Mouse (Mus musculus): ENCODE data around the gene Cyb5rl.

GRCm38 (mm10) chr4:107096841-107097373 is 30.1 kb downstream of the Cyb5rl start, which contains the start of gene Cdcp2:
- TF ChIP-seq POLR2A (IDR thresholded peaks at IDR 0.05; ENCODE audit: borderline replicate concordance, extremely low read depth, low read depth, low read length): no peak
- TF ChIP-seq CTCF (IDR thresholded peaks at IDR 0.05; ENCODE audit: insufficient read depth, low read length): no peak

All from lung, adult 2 months (tissue).